Mouse (Mus musculus) ovary, adult 18-20 months (tissue): ENCODE data around the gene Camk1d.
A peak's percentile ranks its signal among the peaks of the same experiment; 100 is the strongest.
"Not testable (repeated sequence)": the region's sequence is repeated elsewhere in the genome, so short reads cannot be mapped to it uniquely, and the experiment has no call there.

Experiments
- DNase-seq: peaks from one replicate; pipeline ENCODE4 v3.0.0; 2022; ENCODE audit warnings: low spot score, mixed read lengths

Gene Camk1d

GRCm38 (mm10) chr2:5316763-5317162 is 397.6 kb downstream of the Camk1d start:
- no peak for DNase-seq

GRCm38 (mm10) chr2:5316217-5316616 is 398.1 kb downstream of the Camk1d start:
- peak; percentile 35 for DNase-seq

GRCm38 (mm10) chr2:5315291-5315828 is 399.0 kb downstream of the Camk1d start:
- no peak for DNase-seq

- DNase-seq = no peak
Observed at GRCm38 (mm10) chr2:5314530-5315166, 399.7 kb downstream of the Camk1d start.

- no peak for DNase-seq
Observed at GRCm38 (mm10) chr2:5305156-5305555, 409.2 kb downstream of the Camk1d start.

- no peak for DNase-seq
Observed at GRCm38 (mm10) chr2:5304451-5304850, 409.9 kb downstream of the Camk1d start.

- no peak for DNase-seq
Observed at GRCm38 (mm10) chr2:5301286-5301685, 413.0 kb downstream of the Camk1d start.

GRCm38 (mm10) chr2:5298071-5298470 is 416.2 kb downstream of the Camk1d start:
- DNase-seq = no peak

GRCm38 (mm10) chr2:5296749-5297545 is 417.4 kb downstream of the Camk1d start:
- no peak for DNase-seq

- DNase-seq = no peak
Observed at GRCm38 (mm10) chr2:5295098-5295497, 419.2 kb downstream of the Camk1d start.

GRCm38 (mm10) chr2:5294451-5294850 is 419.9 kb downstream of the Camk1d start:
- DNase-seq = no peak

- no peak for DNase-seq
Observed at GRCm38 (mm10) chr2:5288593-5288992, 425.7 kb downstream of the Camk1d start.

GRCm38 (mm10) chr2:5287044-5287380 is 427.3 kb downstream of the Camk1d start:
- no peak for DNase-seq

GRCm38 (mm10) chr2:5286189-5287043 is 427.9 kb downstream of the Camk1d start:
- peak; percentile 31 for DNase-seq

GRCm38 (mm10) chr2:5284351-5284750 is 430.0 kb downstream of the Camk1d start:
- DNase-seq = no peak

GRCm38 (mm10) chr2:5282623-5283022 is 431.7 kb downstream of the Camk1d start:
- DNase-seq = no peak

GRCm38 (mm10) chr2:5267980-5268379 is 446.3 kb downstream of the Camk1d start:
- no peak for DNase-seq

GRCm38 (mm10) chr2:5262279-5262678 is 452.0 kb downstream of the Camk1d start:
- DNase-seq = no peak

- DNase-seq = no peak
Observed at GRCm38 (mm10) chr2:5258250-5258649, 456.1 kb downstream of the Camk1d start.

GRCm38 (mm10) chr2:5249969-5250368 is 464.3 kb downstream of the Camk1d start:
- DNase-seq = peak; percentile 64

- DNase-seq = not testable (repeated sequence)
Observed at GRCm38 (mm10) chr2:5249199-5249598, 465.1 kb downstream of the Camk1d start.
